Mouse (Mus musculus): ENCODE data around the gene Fastkd3.
A peak's percentile ranks its signal among the peaks of the same experiment; 100 is the strongest.

Gene Fastkd3

GRCm38 (mm10) chr13:68581747-68582516 lies at the start of gene Fastkd3, which contains the start of gene Mtrr:
TSS of gene Fastkd3 (plus strand) at chr13:68582234.
TSS of gene Mtrr (minus strand) at chr13:68582149.
- DNase-seq: peak; percentile 98

DNA sequence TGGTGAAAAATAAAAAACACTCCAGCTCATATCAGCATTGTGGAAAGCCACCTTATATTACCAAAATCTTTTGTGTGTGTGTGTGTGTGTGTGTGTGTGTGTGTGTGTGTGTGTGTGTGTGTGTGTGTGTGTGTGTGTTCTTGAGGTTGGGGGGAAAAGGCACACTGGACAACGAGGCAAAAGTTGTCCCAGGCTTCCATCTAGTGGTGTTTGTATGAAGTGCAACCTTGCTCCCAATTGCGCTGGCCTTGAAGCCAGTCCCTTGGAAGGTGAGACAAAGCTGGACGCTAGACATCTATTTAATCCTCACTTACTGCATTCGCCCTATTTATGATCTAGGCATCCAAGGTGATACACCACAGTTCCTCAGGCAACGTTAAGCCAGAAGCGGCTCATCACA lies 28.6 kb upstream of the Fastkd3 start:
- DNase-seq: peak; percentile 62

DNA sequence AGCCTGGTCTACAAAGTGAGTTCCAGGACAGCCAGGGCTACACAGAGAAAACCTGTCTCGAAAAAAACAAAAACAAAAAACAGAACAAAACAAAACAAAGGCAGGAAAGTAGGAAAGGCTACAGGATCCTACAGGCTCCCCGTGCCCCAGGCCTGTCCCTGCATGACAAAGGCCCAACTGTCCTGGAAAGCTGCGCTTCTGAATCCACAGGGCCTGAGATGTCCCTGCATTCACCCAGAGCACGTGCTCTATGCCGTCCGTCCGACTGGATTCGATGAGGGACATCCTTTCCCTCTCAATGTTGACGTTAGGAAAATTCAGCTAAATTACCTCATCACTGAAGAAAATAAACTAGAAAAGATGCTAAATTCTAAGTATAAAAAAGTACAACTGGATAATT lies 13.9 kb upstream of the Fastkd3 start:
- DNase-seq: no peak

DNA sequence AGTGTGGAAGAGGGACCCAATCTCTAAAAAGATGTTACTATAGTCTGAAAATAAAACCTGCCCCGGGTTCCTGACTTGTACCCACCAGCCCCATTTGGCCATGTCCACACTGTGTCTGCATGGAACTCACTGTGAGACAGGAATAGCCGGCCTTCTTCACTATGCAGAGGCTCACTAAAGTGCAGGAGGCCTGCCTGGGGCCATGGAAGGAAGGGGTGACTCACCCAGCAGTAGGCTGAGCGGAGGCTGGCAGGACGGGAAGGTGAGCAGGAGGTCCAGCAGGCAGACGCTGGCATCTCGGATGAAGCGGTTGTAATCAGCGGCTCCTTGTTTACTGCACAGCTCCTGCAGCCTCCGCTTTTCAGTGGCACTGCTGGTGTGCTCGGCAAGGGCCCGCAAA lies 13.5 kb upstream of the Fastkd3 start:
- no peak for DNase-seq

DNA sequence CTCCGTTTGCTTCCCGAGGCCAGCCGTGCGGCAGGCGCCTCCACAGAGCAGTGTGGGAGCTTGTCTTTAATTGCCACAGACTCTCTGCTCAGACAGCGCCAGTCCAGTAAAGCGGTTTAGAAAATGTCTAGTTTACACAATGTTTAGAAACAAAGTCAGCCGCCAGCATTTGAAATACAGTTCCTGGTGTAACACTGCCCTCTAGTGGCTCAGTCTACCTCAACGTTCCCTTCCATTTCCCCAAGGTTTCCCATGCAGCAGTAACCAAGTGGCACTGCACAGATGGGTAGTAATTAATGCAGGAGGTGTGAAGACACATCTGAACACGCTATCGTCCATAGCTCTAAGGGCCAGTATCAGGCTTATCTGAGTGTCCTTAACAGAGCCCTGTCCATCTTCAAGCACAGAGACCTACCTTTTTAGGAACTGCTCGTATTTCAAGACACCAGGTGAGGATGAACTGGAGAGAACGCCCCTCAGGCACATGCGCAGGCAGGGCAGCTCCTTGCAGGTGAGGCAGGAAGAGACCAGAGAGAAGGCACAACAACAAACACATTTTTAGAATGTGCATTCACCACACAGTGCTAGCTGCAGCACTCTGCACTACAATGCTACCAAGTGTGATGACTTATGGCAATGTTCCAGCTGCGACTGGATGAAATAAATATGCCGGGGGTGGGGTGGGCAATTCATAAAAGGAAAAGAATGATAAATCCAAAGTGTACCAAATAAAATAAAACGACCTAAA lies 12.3 kb upstream of the Fastkd3 start:
- DNase-seq: peak; percentile 76

GRCm38 (mm10) chr13:68572247-68572646 lies 9.8 kb upstream of the Fastkd3 start:
- DNase-seq: no peak

DNA sequence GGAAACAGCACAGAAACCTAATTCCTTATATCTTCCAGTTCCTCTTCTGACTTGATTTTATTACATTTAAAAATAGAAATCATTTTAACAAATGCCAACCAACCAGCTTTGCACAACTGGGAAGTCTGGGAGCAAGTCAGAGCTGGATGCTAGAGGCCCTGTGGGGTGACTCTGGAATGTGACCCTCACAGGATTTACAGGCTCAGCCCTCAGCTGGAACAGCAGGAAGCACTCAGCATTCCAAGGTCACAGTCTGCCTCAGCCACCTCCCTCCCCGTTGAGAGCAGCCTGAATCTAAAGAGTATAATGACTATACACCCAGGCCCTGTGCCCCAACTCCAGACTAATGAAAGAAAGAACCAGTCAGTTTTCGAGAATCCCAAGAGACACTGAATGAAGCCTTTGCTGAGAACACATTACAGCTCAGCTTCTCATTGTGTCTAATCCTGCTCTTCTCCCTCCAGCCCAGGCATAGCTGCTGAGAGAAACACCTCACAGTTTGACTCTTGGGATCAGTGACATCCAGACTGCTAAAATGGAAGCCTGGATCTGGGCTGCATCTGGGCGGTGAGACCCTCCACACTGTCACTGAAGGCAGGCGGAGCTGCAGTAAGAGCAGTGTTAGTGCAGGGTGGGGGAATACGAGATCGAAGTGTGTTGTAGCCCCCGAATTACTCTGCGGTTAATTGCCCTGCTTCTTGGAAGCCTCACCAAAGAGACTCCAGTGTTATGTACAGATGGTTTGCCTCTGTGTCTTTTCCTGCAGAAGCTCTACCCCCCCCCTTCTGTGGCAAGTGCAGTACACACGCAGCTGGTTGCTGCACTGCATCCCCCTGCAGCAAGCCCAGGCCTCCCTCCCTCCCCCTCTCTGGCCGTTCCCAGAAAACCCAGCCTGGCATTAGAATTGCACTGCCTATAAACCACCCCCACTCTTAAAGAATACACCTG lies 8.8 kb upstream of the Fastkd3 start:
- DNase-seq: no peak

GRCm38 (mm10) chr13:68574398-68574797 lies 7.6 kb upstream of the Fastkd3 start:
- DNase-seq: no peak

GRCm38 (mm10) chr13:68577945-68578344 lies 4.1 kb upstream of the Fastkd3 start:
- DNase-seq: no peak

GRCm38 (mm10) chr13:68581086-68581740 lies 821 bp upstream of the Fastkd3 start:
- no peak for DNase-seq

- DNase-seq: no peak
Measured at GRCm38 (mm10) chr13:68582517-68582780, 415 bp downstream of the Fastkd3 start.

DNA sequence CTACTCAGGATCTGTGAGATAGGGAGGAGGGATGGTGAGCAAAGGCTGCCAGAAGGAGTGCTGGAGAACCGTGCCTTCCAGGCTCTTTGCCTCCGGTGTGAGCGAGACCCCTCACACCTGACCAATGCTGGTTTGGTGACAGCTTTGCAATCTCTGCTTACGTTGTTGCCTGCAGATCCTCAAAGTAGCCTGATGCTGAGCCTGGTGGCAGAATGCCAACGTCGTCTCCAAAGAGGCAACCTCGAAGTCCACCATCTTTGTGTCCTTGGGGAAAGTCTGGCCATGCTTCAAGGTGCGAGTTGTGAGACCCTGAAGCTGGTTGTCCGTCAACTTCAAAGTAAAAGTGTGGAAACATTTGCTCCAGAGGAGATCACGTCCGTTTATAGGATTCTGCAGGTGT lies 1.9 kb downstream of the Fastkd3 start:
- DNase-seq: no peak

- no peak for DNase-seq
Measured at GRCm38 (mm10) chr13:68585441-68585840, 3.4 kb downstream of the Fastkd3 start.

DNA sequence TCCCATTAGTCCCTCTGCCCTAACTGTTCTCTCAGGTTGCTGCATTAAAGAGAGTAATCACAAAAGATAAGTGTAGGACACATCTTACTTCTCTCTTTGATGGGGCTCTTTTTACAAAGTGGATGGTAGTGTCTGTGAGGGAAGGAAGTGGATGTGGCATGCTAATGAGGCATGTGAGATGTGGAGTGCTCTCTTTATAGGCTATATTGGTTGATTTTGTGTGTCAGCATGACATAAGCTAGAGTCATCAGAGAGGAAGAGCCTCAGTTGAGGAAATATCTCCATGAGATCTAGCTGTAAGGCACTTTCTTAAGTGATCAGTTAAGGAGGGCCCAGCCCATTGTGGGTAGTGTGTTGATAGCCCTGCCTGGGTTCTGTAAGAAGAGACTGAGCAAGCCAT lies 6.3 kb downstream of the Fastkd3 start:
- DNase-seq: no peak

- peak; percentile 71 for DNase-seq
Measured at GRCm38 (mm10) chr13:68593797-68594196, 11.8 kb downstream of the Fastkd3 start.

DNA sequence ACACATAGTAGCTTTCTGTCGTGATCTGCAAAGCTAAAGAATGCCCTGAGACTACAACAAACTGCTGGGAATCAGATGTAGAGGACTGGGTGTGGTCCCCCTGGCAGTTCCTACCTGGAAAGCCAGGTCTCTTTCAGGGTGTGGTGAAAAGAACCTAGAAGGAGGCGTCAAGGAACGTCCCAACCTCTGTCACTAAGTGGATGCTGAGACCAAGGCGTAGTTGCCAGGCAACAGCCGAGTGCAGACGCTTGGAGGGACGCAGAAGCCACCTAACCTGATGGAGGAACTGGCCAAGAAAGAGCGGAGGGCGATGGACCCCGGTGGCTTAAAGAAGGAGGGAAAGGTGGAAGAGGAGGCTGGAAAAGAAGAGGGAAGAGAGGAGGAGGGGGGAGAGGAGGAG lies 15.2 kb downstream of the Fastkd3 start, which contains the start of gene 1700001L19Rik:
Gene 1700001L19Rik, plus strand, starts transcription at position 223 of the 400 bp plus-strand sequence.
- DNase-seq: no peak

DNA sequence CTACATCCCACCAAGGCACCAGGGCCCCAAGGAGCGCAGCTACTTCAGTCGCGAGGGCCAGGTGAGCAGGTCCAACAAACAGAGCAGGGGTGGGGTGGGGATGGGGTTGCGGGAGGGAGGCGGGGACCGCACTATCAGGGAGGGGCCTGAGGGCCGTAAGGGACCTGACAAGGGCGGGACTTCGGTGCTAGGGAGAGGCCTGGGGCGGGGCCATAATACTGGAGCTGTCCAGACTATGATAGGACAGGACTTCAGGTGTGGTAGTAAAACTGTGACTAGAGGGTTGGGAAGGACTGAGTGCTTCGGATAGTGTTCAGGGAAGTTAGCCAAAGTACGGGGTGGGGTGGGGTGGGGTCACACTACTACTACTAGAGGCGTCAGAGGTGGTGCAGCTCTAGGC lies 15.6 kb downstream of the Fastkd3 start:
- no peak for DNase-seq

GRCm38 (mm10) chr13:68598953-68599352 lies 16.9 kb downstream of the Fastkd3 start:
- no peak for DNase-seq

DNA sequence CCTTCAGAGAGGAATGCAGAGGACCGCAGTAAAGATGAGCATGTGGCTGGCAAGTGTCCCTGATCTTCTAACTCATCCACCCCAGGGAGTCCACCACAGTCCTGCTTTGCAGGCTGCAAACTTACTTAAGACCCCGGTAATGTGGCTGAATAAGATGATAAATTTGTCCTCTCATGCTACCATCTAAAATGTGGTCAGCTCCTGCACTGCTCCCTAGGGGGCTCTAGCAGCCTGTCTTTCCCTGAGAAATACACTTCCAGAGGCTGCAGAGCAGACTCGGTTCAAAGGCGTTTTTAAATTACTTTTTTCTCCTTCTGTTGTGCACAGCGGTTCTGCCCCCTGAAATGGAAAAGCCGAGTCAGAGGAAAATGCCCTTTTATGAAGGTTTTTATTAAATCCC lies 19.1 kb downstream of the Fastkd3 start:
- DNase-seq: peak; percentile 57

DNA sequence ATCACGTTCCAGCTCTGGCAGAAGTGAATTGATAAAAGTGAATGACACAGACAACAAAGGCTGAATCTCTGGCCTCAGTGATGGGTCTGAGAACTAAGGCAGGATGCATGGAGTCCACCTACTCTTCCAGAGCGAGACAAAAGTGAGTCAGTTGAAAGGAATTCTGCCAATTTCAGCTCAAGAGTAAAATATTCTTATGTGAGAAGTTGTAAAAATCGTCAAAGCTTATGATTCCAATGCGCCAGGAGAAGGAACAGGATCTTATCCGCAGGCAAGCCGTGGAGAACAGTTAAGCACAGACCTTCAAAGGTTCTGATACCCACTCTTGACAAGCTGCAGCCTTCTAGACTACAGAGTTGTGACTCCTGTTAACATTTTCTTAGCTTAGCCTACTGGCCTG lies 21.1 kb downstream of the Fastkd3 start:
- no peak for DNase-seq

- peak; percentile 71 for DNase-seq
Measured at GRCm38 (mm10) chr13:68605689-68606126, 23.7 kb downstream of the Fastkd3 start.

- peak; percentile 52 for DNase-seq
Measured at GRCm38 (mm10) chr13:68607652-68608405, 25.8 kb downstream of the Fastkd3 start.
